Mouse (Mus musculus) heart, embryonic 15.5 days (tissue): ENCODE results near the gene Tada3. TPM values are rescaled to one million over a fixed set of nuclear protein-coding genes. Genes with fewer than 3 reads are reported as not detected.
"Not testable (repeated sequence)": the region's sequence is repeated elsewhere in the genome, so short reads cannot be mapped to it uniquely, and the experiment has no call there.

Experiments used
- ATAC-seq: fragments of 200-750 bp; cut with Nextera tagmentation; replicated peaks from 2 replicates; pipeline ENCODE4 v1.8.0; 2017; ENCODE audit warnings: low read depth, moderate TSS enrichment; ENCODE audit not compliant: insufficient number of reproducible peaks, insufficient read depth, low FRiP score
- H3K27ac ChIP-seq: fragments of 300-500 bp; sonication (generic); 2 replicates; pipeline ENCODE4 v1.5.1; 2015; ENCODE audit warnings: mild to moderate bottlenecking, inconsistent platforms
- H3K27me3 ChIP-seq: fragments of 300-500 bp; sonication (generic); 2 replicates; pipeline ENCODE4 v1.6.1; 2015; ENCODE audit warnings: inconsistent platforms
- H3K36me3 ChIP-seq: fragments of 300-500 bp; sonication (generic); 2 replicates; pipeline ENCODE4 v1.6.1; 2015; ENCODE audit warnings: mild to moderate bottlenecking, inconsistent platforms
- H3K4me1 ChIP-seq: fragments of 300-500 bp; sonication (generic); replicated peaks from 2 replicates; pipeline ENCODE4 v1.6.1; 2015; ENCODE audit warnings: inconsistent platforms
- H3K4me2 ChIP-seq: fragments of 300-500 bp; sonication (generic); 2 replicates; pipeline ENCODE4 v1.6.1; 2015; ENCODE audit warnings: inconsistent platforms, mild to moderate bottlenecking, moderate library complexity
- H3K4me3 ChIP-seq: fragments of 300-500 bp; sonication (generic); 2 replicates; pipeline ENCODE4 v1.5.1; 2015; ENCODE audit warnings: mild to moderate bottlenecking, inconsistent platforms
- H3K9ac ChIP-seq: fragments of 300-500 bp; sonication (generic); 2 replicates; pipeline ENCODE4 v1.6.1; 2015; ENCODE audit warnings: mild to moderate bottlenecking, inconsistent platforms
- H3K9me3 ChIP-seq: fragments of 300-500 bp; sonication (generic); replicated peaks from 2 replicates; pipeline ENCODE4 v1.6.1; 2016; ENCODE audit warnings: inconsistent platforms
- WGBS: fragments of 180-500 bp; shearing (Covaris S2); methylation state at CpG from one replicate; pipeline ENCODE4 v1.1.7; 2015; ENCODE audit warnings: mixed read lengths; 5-methylcytosine and 5-hydroxymethylcytosine counted together
- polyA plus RNA-seq: library from polyadenylated mRNA; unstranded; fragments of >200 nt; fragmentation: Nextera tagmentation; extraction: Ambion mirVana; gene quantifications from 2 replicates; pipeline ENCODE4 v1.2.1, GENCODE M21; 2015

The Tada3 gene
- polyA plus RNA-seq, 1 experiment from 2014 or later, result 36.1 TPM

GRCm38 (mm10) chr6:113342297-113342696 is 35.4 kb downstream of the Tada3 start:
- peak overlapping the region; percentile 82 for H3K27ac ChIP-seq
- no peak overlapping the region; the same call in 1 of the 2 replicates for H3K9ac ChIP-seq
- WGBS, result 20% methylated on average over 6 of the region's 7 CpGs
- peak overlapping the region; percentile 73 for H3K4me3 ChIP-seq
- peaks cover 27% of the 10 kb centered on the region; the same call in 1 of the 2 replicates for H3K36me3 ChIP-seq
- H3K4me2 ChIP-seq, result peak overlapping the region; percentile 80
- no peaks in the 10 kb centered on the region for H3K9me3 ChIP-seq
- H3K27me3 ChIP-seq, result no peaks in the 10 kb centered on the region
- no peak for ATAC-seq
- peaks cover 35% of the 10 kb centered on the region for H3K4me1 ChIP-seq

DNA sequence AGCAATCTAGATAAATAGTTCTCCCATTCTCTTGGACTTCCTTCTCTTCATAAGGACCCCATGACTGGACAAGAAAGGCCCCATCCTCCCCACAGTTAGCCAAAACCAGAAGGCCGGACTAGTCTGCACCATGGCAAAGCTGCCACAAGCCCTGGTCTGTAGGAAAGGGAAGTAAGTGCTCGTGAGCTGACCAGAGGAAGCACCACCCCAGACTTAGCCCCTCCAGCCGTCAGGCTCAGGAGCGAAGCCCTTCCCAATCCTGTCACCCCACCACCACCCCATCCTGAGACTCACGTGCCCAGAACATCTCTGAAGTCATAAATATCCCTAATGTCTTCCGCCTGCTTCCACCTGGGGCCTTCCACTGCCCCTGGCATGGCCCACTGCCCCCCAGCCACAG is 36.1 kb downstream of the Tada3 start:
- H3K9ac ChIP-seq, result peak overlapping the region; percentile 7; the same call in 1 of the 2 replicates
- no peak overlapping the region for H3K4me3 ChIP-seq

GRCm38 (mm10) chr6:113336852-113337620 is 40.6 kb downstream of the Tada3 start:
- ATAC-seq, result no peak
- Histone ChIP-seq H3K9ac (peak overlapping the region; percentile 10; the same call in 1 of the 2 replicates), H3K9me3 (no peaks in the 10 kb centered on the region), H3K4me2 (no peak overlapping the region), H3K36me3 (peaks cover 54% of the 10 kb centered on the region), H3K27ac (peak overlapping the region; percentile 56), H3K27me3 (no peaks in the 10 kb centered on the region), H3K4me3 (no peak overlapping the region), H3K4me1 (peaks cover 30% of the 10 kb centered on the region)
- 38% methylated on average over 8 of the region's 8 CpGs for WGBS

More for the DNA sequence above, 36.1 kb downstream of the Tada3 start:
- H3K27ac ChIP-seq, result 0 out of 2 replicates have a peak overlapping the region, but pooled peaks have one; percentile 11
- peaks cover 40% of the 10 kb centered on the region for H3K4me1 ChIP-seq
- no peaks in the 10 kb centered on the region for H3K9me3 ChIP-seq
- WGBS, result 71% methylated on average over 6 of the region's 6 CpGs
- peak overlapping the region; percentile 21; the same call in 1 of the 2 replicates for H3K4me2 ChIP-seq
- no peaks in the 10 kb centered on the region for H3K27me3 ChIP-seq
- no peak for ATAC-seq
- H3K36me3 ChIP-seq, result peaks cover 27% of the 10 kb centered on the region; the same call in 1 of the 2 replicates

DNA sequence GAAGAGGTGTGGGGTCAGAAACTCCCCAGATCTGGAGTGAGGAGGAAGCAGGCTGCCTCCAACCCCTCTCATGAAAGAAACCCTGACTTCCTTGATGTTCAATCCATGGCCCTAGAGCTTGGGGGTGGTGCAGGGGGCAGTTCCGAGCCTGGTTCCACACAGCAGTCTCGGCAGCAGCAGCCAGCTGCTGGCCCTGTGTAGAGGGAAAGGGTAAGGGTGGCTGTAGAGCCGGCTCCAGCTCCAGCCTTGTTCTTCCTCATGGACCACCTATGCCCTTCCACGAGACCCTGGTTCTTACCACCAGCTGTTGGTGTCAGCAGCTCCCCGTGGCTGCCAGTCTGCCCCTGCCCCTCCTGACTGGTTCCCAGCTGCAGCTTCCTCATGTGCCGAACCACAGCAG is 43.5 kb downstream of the Tada3 start:
- no peak for ATAC-seq
- 79% methylated on average over 6 of the region's 6 CpGs for WGBS
- no peak overlapping the region for H3K4me2 ChIP-seq
- no peak overlapping the region for H3K9ac ChIP-seq
- H3K27me3 ChIP-seq, result no peaks in the 10 kb centered on the region
- peaks cover 44% of the 10 kb centered on the region for H3K36me3 ChIP-seq
- peaks cover 24% of the 10 kb centered on the region for H3K4me1 ChIP-seq
- H3K27ac ChIP-seq, result 0 out of 2 replicates have a peak overlapping the region, but pooled peaks have one; percentile 9
- no peaks in the 10 kb centered on the region for H3K9me3 ChIP-seq
- H3K4me3 ChIP-seq, result no peak overlapping the region

DNA sequence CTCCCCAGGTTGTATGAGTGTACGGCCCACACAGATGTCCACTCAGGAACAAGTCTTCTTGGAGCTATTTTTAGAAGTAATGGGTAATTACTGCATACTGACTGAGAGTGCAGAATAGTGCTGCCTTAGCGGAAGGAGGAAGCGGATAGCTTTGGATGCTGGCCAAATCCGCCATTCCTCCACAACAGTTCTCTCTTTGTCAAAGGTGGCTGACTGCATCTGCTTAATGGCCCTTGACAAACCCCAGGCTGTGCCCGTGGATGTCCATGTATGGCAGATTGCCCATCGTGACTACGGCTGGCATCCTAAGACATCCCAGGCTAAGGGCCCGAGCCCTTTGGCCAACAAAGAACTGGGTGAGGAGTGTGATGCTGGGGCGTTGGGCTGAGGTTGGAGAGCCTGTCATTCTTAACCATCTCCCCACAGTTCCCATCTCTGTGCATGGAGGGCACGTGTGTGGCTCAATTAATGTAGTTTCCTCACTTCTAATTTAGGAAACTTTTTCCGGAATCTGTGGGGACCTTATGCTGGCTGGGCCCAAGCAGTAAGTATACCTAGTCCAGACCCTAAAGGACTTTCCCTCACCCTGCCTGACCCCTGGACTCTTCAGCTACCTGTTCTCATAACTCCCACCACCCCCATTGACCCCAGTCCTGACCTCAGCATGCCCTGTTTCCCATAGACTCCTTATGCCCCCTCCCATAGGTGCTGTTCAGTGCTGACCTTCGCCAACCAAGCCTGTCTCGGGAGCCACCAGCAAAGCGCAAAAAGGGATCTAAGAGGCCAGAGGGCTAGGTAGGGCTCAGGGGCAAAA is 44.3 kb downstream of the Tada3 start:
- H3K4me3 ChIP-seq, result no peak overlapping the region
- no peak overlapping the region for H3K9ac ChIP-seq
- H3K4me2 ChIP-seq, result peak overlapping the region; percentile 47
- 42% methylated on average over 14 of the region's 14 CpGs for WGBS
- peaks cover 25% of the 10 kb centered on the region for H3K4me1 ChIP-seq
- no peaks in the 10 kb centered on the region for H3K9me3 ChIP-seq
- H3K27me3 ChIP-seq, result no peaks in the 10 kb centered on the region
- peaks cover 35% of the 10 kb centered on the region for H3K36me3 ChIP-seq
- H3K27ac ChIP-seq, result peak overlapping the region; percentile 78
- ATAC-seq, result peak; percentile 49

GRCm38 (mm10) chr6:113332734-113333133 is 44.9 kb downstream of the Tada3 start:
- Histone ChIP-seq H3K4me2 (peak overlapping the region; percentile 47), H3K4me1 (peaks cover 26% of the 10 kb centered on the region), H3K36me3 (peaks cover 29% of the 10 kb centered on the region), H3K27ac (peak overlapping the region; percentile 78)
- WGBS, result 80% methylated on average over 6 of the region's 6 CpGs
- ATAC-seq, H3K27me3 ChIP-seq, H3K4me3 ChIP-seq, H3K9ac ChIP-seq, H3K9me3 ChIP-seq: not testable (repeated sequence)

- H3K27ac ChIP-seq, result no peak overlapping the region
- ATAC-seq, result no peak
- 92% methylated on average over 11 of the region's 11 CpGs for WGBS
- no peaks in the 10 kb centered on the region for H3K27me3 ChIP-seq
- no peaks in the 10 kb centered on the region for H3K9me3 ChIP-seq
- H3K4me3 ChIP-seq, result no peak overlapping the region
- no peak overlapping the region for H3K9ac ChIP-seq
- H3K4me1 ChIP-seq, result peaks cover 19% of the 10 kb centered on the region
- peaks cover 27% of the 10 kb centered on the region for H3K36me3 ChIP-seq
- no peak overlapping the region for H3K4me2 ChIP-seq
Measured at GRCm38 (mm10) chr6:113331721-113332120, 46.0 kb downstream of the Tada3 start.

DNA sequence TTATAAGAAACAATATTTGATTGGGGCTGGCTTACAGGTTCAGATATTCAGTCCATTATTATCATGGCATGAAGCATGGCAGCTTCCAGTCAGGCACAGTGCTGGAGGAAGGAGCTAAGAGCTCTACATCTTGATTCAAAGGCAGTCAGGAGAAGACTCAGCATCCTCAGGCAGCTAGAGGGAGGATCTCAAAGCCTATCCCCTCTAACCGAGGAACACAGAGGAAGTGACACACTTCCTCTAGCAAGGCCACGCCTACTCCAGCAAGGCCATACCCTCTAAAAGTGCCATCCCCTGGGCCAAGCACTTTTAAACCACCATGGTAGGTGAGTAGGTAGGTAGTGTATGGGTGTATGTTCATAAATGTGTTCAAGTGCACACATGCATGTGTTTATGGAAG is 47.1 kb downstream of the Tada3 start:
- H3K4me2 ChIP-seq, result no peak overlapping the region
- ATAC-seq, result no peak
- H3K36me3 ChIP-seq, result peaks cover 17% of the 10 kb centered on the region
- H3K27ac ChIP-seq, result no peak overlapping the region
- WGBS, result 50% methylated on average over 2 of the region's 2 CpGs
- no peaks in the 10 kb centered on the region for H3K27me3 ChIP-seq
- H3K4me1 ChIP-seq, result peaks cover 23% of the 10 kb centered on the region
- H3K9ac ChIP-seq, result no peak overlapping the region
- no peaks in the 10 kb centered on the region for H3K9me3 ChIP-seq
- H3K4me3 ChIP-seq, result no peak overlapping the region

- Histone ChIP-seq H3K36me3 (peaks cover 7% of the 10 kb centered on the region), H3K4me1 (peaks cover 25% of the 10 kb centered on the region), H3K4me2 (no peak overlapping the region), H3K27me3 (no peaks in the 10 kb centered on the region), H3K9ac (no peak overlapping the region), H3K4me3 (no peak overlapping the region), H3K9me3 (no peaks in the 10 kb centered on the region), H3K27ac (no peak overlapping the region)
- ATAC-seq, result no peak
- WGBS, result 94% methylated on average over 1 of the region's 1 CpGs
Measured at GRCm38 (mm10) chr6:113329396-113329795, 48.3 kb downstream of the Tada3 start.

DNA sequence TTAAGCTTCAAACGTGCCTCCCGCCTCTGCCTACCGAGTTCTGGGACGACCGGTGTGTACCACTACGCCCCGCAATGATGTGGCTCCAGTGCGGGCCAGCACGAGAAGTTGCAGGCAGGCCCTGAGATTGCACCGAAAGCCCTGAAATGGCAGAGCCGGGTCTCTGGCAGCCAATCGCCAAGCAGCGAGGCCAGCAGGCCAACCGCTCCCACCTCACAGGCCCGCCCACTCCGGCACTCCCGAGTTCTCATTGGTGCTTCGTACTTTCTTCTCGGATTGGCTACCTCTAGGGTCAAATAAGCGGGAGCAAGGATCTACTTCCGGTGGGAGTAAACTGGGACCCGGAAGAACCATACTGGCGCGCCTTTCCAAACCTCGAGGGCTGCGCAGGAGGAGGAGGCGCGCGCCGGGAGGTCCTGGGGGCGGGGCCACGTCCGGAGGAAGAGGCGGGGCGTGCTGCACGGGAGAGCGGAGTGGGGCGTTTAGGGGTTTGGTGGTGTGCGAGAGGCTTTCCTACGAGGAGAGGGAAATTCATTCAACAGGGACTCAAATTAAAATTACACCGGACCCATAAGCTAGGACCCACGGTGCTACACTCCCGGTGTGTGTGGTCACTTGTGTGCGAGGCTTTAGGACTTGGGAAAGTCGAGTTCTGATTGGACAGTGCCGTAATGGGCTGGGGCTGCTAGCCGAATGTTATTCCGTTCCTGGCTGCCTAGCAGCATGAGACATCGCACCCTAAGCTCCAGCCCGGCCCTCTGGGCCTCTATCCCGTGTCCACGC is 51.0 kb downstream of the Tada3 start, which contains the start of gene Ogg1:
Gene Ogg1, plus strand, starts transcription at position 440 of the 783 bp plus-strand sequence.
- Histone ChIP-seq H3K4me2 (peak within 1 kb of the TSS; percentile 79), H3K9ac (peak within 1 kb of the TSS; percentile 67), H3K27me3 (no peaks in the 10 kb centered on the region), H3K27ac (peak within 1 kb of the TSS; percentile 90), H3K4me1 (peaks cover 13% of the 10 kb centered on the region; the same call in 1 of the 2 replicates), H3K36me3 (peaks cover 27% of the 10 kb centered on the region), H3K4me3 (peak within 1 kb of the TSS; percentile 62), H3K9me3 (no peaks in the 10 kb centered on the region)
- WGBS, result under 1% methylated on average over 52 of the region's 52 CpGs
- ATAC-seq, result peak; percentile 96
